Mouse (Mus musculus) lung, postnatal 0 days (tissue): ENCODE measurements around the gene Ehbp1. TPM values are rescaled to one million over a fixed set of nuclear protein-coding genes. Genes with fewer than 3 reads are reported as not detected.

Source experiments
- ATAC-seq: fragments of 200-750 bp; cut with Nextera tagmentation; 2 replicates; pipeline ENCODE4 v1.8.0; 2017; ENCODE audit warnings: moderate library complexity
- DNase-seq: peaks from one replicate; pipeline ENCODE4 v3.0.0-alpha.2; 2016; ENCODE audit warnings: low spot score
- H3K27ac ChIP-seq: fragments of 300-500 bp; sonication (generic); 2 replicates; pipeline ENCODE4 v1.5.1; 2014; ENCODE audit warnings: antibody characterized with exemption, mild to moderate bottlenecking, low read length, mixed read lengths
- H3K27me3 ChIP-seq: fragments of 300-500 bp; sonication (generic); replicated peaks from 2 replicates; pipeline ENCODE4 v1.6.1; 2014; ENCODE audit warnings: low read length, mixed read lengths; ENCODE audit not compliant: insufficient read depth
- H3K36me3 ChIP-seq: fragments of 300-500 bp; sonication (generic); 2 replicates; pipeline ENCODE4 v1.6.1; 2014; ENCODE audit warnings: low read length, mixed read lengths; ENCODE audit not compliant: insufficient read depth
- H3K4me1 ChIP-seq: fragments of 300-500 bp; sonication (generic); 2 replicates; pipeline ENCODE4 v1.6.1; 2014; ENCODE audit warnings: antibody characterized with exemption, low read depth, low read length, mixed read lengths; ENCODE audit not compliant: insufficient read depth
- H3K4me2 ChIP-seq: fragments of 300-500 bp; sonication (generic); replicated peaks from 2 replicates; pipeline ENCODE4 v1.6.1; 2014; ENCODE audit warnings: low read depth, mild to moderate bottlenecking, low read length, moderate library complexity, mixed read lengths
- H3K4me3 ChIP-seq: fragments of 300-500 bp; sonication (generic); 2 replicates; pipeline ENCODE4 v1.5.1; 2014; ENCODE audit warnings: low read depth, low read length
- H3K9ac ChIP-seq: fragments of 300-500 bp; sonication (generic); replicated peaks from 2 replicates; pipeline ENCODE4 v1.6.1; 2014; ENCODE audit warnings: low read depth, mild to moderate bottlenecking
- H3K9me3 ChIP-seq: fragments of 300-500 bp; sonication (generic); 2 replicates; pipeline ENCODE4 v1.6.1; 2016; ENCODE audit warnings: low read length, mixed read lengths
- CTCF ChIP-seq: IDR thresholded peaks from 2 replicates; pipeline ENCODE4 v1.5.1; 2016; ENCODE audit warnings: antibody characterized with exemption, mild to moderate bottlenecking
- EP300 ChIP-seq: IDR thresholded peaks from 2 replicates; pipeline ENCODE4 v1.6.1; 2016; ENCODE audit warnings: antibody characterized with exemption, mild to moderate bottlenecking, control low read depth
- WGBS: fragments of 180-500 bp; shearing (Covaris S2); extraction: QIAGEN DNeasy Blood & Tissue Kit; methylation state at CpG from one replicate; pipeline ENCODE4 v1.1.7; 2014; 5-methylcytosine and 5-hydroxymethylcytosine counted together
- polyA plus RNA-seq: library from polyadenylated mRNA; unstranded; fragments of >200 nt; fragmentation: Nextera tagmentation; extraction: Ambion mirVana; gene quantifications from 2 replicates; pipeline ENCODE4 v1.2.1, GENCODE M21; 2015

Gene Ehbp1
- polyA plus RNA-seq, 1 experiment from 2014 or later = 5.1 TPM

DNA sequence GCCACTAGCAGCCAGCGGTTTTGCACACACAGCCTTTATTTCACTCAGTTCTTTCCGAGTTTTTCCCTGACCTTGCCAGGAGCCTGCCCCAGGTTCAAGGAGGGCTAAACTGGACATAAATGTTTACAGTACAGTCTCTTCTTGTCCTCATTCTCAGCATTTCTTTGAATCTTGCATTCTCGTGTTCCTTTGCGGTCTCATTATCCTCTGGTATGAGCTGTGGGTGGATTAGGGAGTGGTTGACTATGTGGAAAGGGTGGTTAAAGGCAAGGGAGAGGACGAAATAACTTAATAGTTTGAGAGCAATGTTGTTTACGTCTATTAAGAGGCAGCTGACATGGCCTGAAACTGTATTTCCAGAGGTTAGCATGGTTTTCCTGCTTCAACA is 54.6 kb downstream of the Ehbp1 start:
- Histone ChIP-seq H3K9ac (peak overlapping the region; percentile 39; the same call in 1 of the 2 replicates), H3K4me2 (peak overlapping the region; percentile 83), H3K27ac (peak overlapping the region; percentile 87), H3K27me3 (no peaks in the 10 kb centered on the region), H3K36me3 (no peaks in the 10 kb centered on the region), H3K4me3 (peak overlapping the region; percentile 82), H3K4me1 (peaks cover 4% of the 10 kb centered on the region; the same call in 1 of the 2 replicates), H3K9me3 (no peaks in the 10 kb centered on the region)
- WGBS = 0% methylated on average over 6 of the region's 6 CpGs
- TF ChIP-seq EP300 = peak; percentile 81
- TF ChIP-seq CTCF = no peak
- ATAC-seq (peak; percentile 24), DNase-seq (peak; percentile 76)

DNA sequence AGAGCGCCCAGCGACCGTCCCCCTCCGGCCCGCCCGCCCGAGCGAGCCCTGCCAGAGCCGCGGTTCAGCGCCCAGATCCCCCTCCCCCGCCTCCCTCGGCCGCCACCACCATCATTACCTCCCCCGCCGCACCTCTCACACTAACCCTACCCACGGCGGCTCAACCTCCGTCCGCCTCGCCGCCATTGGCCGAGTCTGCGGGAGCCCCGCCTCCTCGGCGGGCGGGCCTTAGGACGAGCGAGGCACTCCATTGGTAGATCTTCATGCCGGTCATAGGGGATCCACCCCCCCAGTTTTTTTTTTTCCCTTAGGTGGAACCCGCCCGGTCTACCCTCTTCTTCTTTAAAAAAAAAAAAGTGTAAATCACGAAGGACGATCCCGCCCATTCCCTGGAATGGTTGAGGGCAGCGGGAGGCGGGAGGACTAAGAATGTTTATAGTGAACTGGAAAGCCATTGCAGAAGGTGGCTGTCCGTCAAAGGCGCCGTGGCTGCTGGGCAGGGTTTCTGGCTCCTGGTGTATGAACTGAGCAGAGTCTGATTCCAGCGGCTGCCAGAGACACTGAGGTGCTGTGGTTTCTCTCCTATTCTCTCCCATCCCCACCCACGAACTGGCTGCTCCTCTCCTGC is 55.1 kb downstream of the Ehbp1 start:
- H3K4me1 ChIP-seq = peaks cover 4% of the 10 kb centered on the region; the same call in 1 of the 2 replicates
- ATAC-seq (peak; percentile 99), DNase-seq (peak; percentile 99)
- H3K27me3 ChIP-seq = no peaks in the 10 kb centered on the region
- peak overlapping the region; percentile 82 for H3K4me3 ChIP-seq
- H3K27ac ChIP-seq = peak overlapping the region; percentile 87
- H3K4me2 ChIP-seq = peak overlapping the region; percentile 83
- H3K36me3 ChIP-seq = no peaks in the 10 kb centered on the region
- no peaks in the 10 kb centered on the region for H3K9me3 ChIP-seq
- no peak for TF ChIP-seq CTCF
- TF ChIP-seq EP300 = no peak
- WGBS = under 1% methylated on average over 30 of the region's 43 CpGs
- peak overlapping the region; percentile 78 for H3K9ac ChIP-seq

DNA sequence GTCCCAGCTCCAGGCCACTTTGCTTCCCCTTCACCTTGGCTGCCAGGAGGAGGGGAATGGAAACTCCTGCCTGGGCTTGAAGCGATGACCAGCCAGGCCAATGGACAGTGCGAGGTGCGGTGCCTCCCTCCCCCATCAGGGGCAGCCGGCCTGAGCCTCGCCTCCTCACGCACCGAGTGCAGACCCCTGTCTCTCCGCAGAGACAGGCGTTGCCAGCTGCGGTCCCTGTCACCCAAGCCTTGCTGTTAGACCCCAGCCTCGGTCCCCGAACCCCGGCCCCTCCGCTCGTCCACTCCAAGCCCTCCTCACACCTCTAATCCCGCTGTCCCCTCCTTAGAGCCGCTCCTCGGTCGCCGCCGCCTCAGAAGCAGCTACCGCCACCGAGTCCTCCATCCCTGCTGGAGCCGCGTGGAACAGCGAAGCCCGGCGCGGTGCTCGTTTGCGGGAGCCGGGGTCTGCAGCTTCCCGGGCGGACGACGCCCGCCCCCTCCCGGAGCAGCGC is 55.7 kb downstream of the Ehbp1 start:
- 1% methylated on average over 26 of the region's 39 CpGs for WGBS
- Histone ChIP-seq H3K9ac (peak overlapping the region; percentile 78), H3K27ac (peak overlapping the region; percentile 78), H3K36me3 (no peaks in the 10 kb centered on the region), H3K9me3 (no peaks in the 10 kb centered on the region), H3K4me2 (peak overlapping the region; percentile 83), H3K27me3 (no peaks in the 10 kb centered on the region), H3K4me1 (peaks cover 4% of the 10 kb centered on the region; the same call in 1 of the 2 replicates), H3K4me3 (peak overlapping the region; percentile 82)
- peak; percentile 45 for DNase-seq
- ATAC-seq = peak; percentile 27
- TF ChIP-seq CTCF (peak; percentile 37), EP300 (no peak)

DNA sequence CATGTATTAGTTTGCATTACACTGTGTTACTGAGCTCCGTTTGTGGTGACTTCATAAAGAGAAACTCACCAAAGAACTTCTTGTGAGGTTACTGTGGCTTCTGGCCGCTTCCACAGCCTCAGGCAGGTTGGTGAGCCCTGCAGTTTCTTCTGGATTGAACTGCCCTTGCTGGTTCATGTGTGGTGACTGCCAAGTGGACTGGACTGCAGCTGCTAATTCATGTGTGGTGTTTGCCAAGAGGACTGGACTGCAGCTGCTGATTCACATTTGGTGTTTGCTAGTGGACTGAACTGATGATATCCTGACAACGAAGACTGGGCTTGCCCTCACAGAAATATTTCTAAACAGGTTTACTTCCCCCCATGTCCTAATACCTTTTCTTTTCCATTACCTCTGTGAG is 65.4 kb downstream of the Ehbp1 start:
- no peak overlapping the region for H3K27ac ChIP-seq
- no peak for TF ChIP-seq EP300
- TF ChIP-seq CTCF = no peak
- no peak overlapping the region for H3K9ac ChIP-seq
- no peaks in the 10 kb centered on the region; the same call in 1 of the 2 replicates for H3K4me1 ChIP-seq
- no peak overlapping the region for H3K4me2 ChIP-seq
- ATAC-seq (no peak), DNase-seq (no peak)
- H3K27me3 ChIP-seq = no peaks in the 10 kb centered on the region
- H3K4me3 ChIP-seq = no peak overlapping the region
- no peaks in the 10 kb centered on the region for H3K36me3 ChIP-seq
- WGBS = 89% methylated on average over 3 of the region's 3 CpGs
- H3K9me3 ChIP-seq = peaks cover 4% of the 10 kb centered on the region; the same call in 1 of the 2 replicates

DNA sequence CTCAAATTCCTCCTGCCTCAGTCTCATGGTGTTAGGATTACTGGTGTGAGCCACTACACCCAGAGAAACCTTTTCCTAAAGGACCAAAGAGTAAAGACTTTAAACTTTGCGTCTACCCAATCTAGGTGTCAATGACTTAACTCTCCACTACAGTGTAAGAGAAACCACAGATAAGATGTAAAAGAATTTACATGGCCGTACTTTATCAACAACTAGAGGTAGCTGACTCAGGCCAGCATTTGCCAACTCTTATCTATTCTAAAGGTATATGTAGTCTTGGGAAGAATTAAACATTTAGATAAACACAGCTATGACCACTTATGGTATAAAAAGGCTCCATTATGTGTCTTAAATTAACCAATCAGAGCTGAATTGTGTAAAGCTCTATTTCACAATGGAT is 67.9 kb downstream of the Ehbp1 start:
- Histone ChIP-seq H3K36me3 (no peaks in the 10 kb centered on the region), H3K9ac (no peak overlapping the region), H3K27ac (peak overlapping the region; percentile 47; the same call in 1 of the 2 replicates), H3K4me3 (no peak overlapping the region), H3K4me2 (no peak overlapping the region), H3K27me3 (no peaks in the 10 kb centered on the region), H3K9me3 (peaks cover 4% of the 10 kb centered on the region; the same call in 1 of the 2 replicates), H3K4me1 (no peaks in the 10 kb centered on the region; the same call in 1 of the 2 replicates)
- ATAC-seq = no peak
- 50% methylated on average over 2 of the region's 2 CpGs for WGBS
- TF ChIP-seq CTCF (no peak), EP300 (no peak)
- DNase-seq = no peak

DNA sequence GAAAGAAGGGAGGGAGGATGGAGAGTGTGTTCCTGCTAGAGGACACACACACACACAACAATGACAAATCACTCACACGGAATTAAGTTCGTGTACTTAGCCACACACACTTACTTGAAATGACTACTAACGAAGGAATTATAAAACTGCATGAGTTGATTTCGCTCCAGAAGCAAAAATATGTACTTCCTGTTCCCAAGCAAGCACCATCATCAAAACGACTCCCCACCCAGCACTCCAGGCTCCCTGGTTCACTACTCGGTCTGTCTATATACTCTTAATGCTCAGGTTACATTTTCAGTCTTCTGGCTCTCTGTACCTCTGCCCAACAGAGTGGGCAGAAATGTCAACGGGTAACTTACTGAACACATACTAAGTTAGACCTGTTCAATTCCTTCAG is 68.7 kb downstream of the Ehbp1 start:
- Histone ChIP-seq H3K4me1 (no peaks in the 10 kb centered on the region; the same call in 1 of the 2 replicates), H3K36me3 (no peaks in the 10 kb centered on the region), H3K9me3 (peaks cover 4% of the 10 kb centered on the region; the same call in 1 of the 2 replicates), H3K27me3 (no peaks in the 10 kb centered on the region), H3K27ac (no peak overlapping the region; the same call in 1 of the 2 replicates), H3K9ac (no peak overlapping the region), H3K4me2 (no peak overlapping the region), H3K4me3 (no peak overlapping the region)
- TF ChIP-seq EP300 (peak; percentile 39; the same call in 1 of the 2 replicates), CTCF (no peak)
- ATAC-seq (peak; percentile 61; the same call in 1 of the 2 replicates), DNase-seq (peak; percentile 51)
- 47% methylated on average over 7 of the region's 7 CpGs for WGBS
